Mouse (Mus musculus): Measurements from ENCODE around the gene Tmbim6. TPM values are rescaled to one million over a fixed set of nuclear protein-coding genes. Genes with fewer than 3 reads are reported as not detected.
"Not testable (repeated sequence)": the region's sequence is repeated elsewhere in the genome, so short reads cannot be mapped to it uniquely, and the experiment has no call there.

Gene Tmbim6
- polyA plus RNA-seq, 1 experiment from 2014 or later, result 257 TPM

DNA sequence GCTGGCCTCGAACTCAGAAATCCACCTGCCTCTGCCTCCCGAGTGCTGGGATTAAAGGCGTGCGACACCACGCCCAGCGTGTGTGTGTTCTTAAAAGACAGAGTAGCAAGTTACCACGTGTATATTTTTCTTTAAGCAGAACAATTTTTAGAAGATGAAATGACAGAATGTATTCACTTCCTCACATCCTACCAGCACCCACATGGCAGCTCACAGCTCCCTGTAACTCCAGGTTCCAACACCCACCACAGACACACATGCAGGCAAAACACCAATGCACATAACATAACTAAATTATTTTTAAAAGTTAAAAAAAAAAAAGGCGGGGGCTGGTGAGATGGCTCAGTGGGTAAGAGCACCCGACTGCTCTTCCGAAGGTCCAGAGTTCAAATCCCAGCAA, 53.5 kb downstream of the Tmbim6 start:
- not testable (repeated sequence) for H3K4me3 ChIP-seq (ENCODE audit: low read depth, low read length); H3K36me3 ChIP-seq (ENCODE audit: control insufficient read depth, insufficient read depth, low read length); H3K9me3 ChIP-seq (ENCODE audit: control insufficient read depth, low read length); H3K4me2 ChIP-seq (ENCODE audit: low read depth, low read length); H3K27ac ChIP-seq (ENCODE audit: low read depth, low read length); H3K4me1 ChIP-seq (ENCODE audit: control insufficient read depth, insufficient read depth, low read length); H3K9ac ChIP-seq (replicated peaks; ENCODE audit: low read depth, low read length); ATAC-seq (ENCODE audit: low read depth); H3K27me3 ChIP-seq (ENCODE audit: control insufficient read depth, insufficient read depth, low read length)
- WGBS, result 91% methylated on average over 10 of the region's 10 CpGs

DNA sequence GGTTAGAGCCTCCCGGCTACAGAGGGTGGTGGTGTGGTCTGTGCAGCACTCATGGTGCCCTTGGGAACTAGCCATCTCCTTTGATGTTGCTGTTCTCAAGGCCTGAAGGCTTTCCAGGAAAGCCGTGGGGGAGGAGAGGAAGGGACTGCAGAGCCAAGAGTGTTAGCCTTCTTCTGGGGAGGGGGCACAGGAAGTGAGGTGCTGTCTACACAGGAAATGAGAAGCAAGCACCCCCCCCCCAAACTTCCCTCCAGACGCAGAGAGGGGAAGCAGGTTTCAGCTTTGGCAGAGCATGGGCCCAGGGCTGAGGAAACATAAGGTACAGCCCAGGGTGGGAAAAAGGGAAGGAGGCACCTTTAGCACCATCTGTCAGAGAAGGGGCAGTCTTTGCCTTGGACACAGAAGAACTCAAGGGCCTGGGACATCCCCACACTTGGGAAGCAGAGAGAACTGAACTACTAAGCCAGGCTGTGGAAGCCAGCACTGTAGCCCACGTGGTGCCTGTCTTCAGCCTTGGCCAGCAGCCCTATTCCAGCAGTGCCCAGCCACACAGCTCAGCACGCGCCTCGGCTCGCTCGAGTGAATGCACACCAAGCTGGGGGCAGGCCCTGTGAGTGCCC, 56.6 kb downstream of the Tmbim6 start:
- Histone ChIP-seq H3K36me3 (ENCODE audit: control insufficient read depth, insufficient read depth, low read length) (no peaks in the 10 kb centered on the region; the same call in 1 of the 2 replicates), H3K9me3 (ENCODE audit: control insufficient read depth, low read length) (no peaks in the 10 kb centered on the region), H3K27ac (ENCODE audit: low read depth, low read length) (no peak overlapping the region), H3K4me2 (ENCODE audit: low read depth, low read length) (no peak overlapping the region), H3K4me3 (ENCODE audit: low read depth, low read length) (no peak overlapping the region), H3K27me3 (ENCODE audit: control insufficient read depth, insufficient read depth, low read length) (no peaks in the 10 kb centered on the region), H3K4me1 (ENCODE audit: control insufficient read depth, insufficient read depth, low read length) (peaks cover 15% of the 10 kb centered on the region; the same call in 1 of the 2 replicates), H3K9ac (replicated peaks; ENCODE audit: low read depth, low read length) (0 out of 2 replicates have a peak overlapping the region, but pooled peaks have one; percentile 28)
- 64% methylated on average over 9 of the region's 9 CpGs for WGBS
- ATAC-seq (ENCODE audit: low read depth), result no peak

- H3K9ac ChIP-seq (replicated peaks; ENCODE audit: low read depth, low read length), result 0 out of 2 replicates have a peak overlapping the region, but pooled peaks have one; percentile 28
- no peak for ATAC-seq (ENCODE audit: low read depth)
- no peak overlapping the region for H3K4me3 ChIP-seq (ENCODE audit: low read depth, low read length)
- 86% methylated on average over 8 of the region's 8 CpGs for WGBS
- H3K4me1 ChIP-seq (ENCODE audit: control insufficient read depth, insufficient read depth, low read length), result peaks cover 18% of the 10 kb centered on the region
- no peak overlapping the region for H3K27ac ChIP-seq (ENCODE audit: low read depth, low read length)
- H3K36me3 ChIP-seq (ENCODE audit: control insufficient read depth, insufficient read depth, low read length), result no peaks in the 10 kb centered on the region; the same call in 1 of the 2 replicates
- H3K27me3 ChIP-seq (ENCODE audit: control insufficient read depth, insufficient read depth, low read length), result no peaks in the 10 kb centered on the region
- no peak overlapping the region for H3K4me2 ChIP-seq (ENCODE audit: low read depth, low read length)
- no peaks in the 10 kb centered on the region for H3K9me3 ChIP-seq (ENCODE audit: control insufficient read depth, low read length)
These were observed 57.1 kb downstream of the Tmbim6 start for GRCm38 (mm10) chr15:99449751-99450280.

- Histone ChIP-seq H3K4me2 (ENCODE audit: low read depth, low read length) (no peak overlapping the region), H3K4me1 (ENCODE audit: control insufficient read depth, insufficient read depth, low read length) (peaks cover 37% of the 10 kb centered on the region), H3K27me3 (ENCODE audit: control insufficient read depth, insufficient read depth, low read length) (no peaks in the 10 kb centered on the region), H3K9me3 (ENCODE audit: control insufficient read depth, low read length) (no peaks in the 10 kb centered on the region), H3K9ac (replicated peaks; ENCODE audit: low read depth, low read length) (no peak overlapping the region), H3K36me3 (ENCODE audit: control insufficient read depth, insufficient read depth, low read length) (no peaks in the 10 kb centered on the region; the same call in 1 of the 2 replicates), H3K4me3 (ENCODE audit: low read depth, low read length) (no peak overlapping the region), H3K27ac (ENCODE audit: low read depth, low read length) (no peak overlapping the region)
- ATAC-seq (ENCODE audit: low read depth), result no peak
- 71% methylated on average over 11 of the region's 11 CpGs for WGBS
These were observed 60.6 kb downstream of the Tmbim6 start for GRCm38 (mm10) chr15:99453153-99453900.

DNA sequence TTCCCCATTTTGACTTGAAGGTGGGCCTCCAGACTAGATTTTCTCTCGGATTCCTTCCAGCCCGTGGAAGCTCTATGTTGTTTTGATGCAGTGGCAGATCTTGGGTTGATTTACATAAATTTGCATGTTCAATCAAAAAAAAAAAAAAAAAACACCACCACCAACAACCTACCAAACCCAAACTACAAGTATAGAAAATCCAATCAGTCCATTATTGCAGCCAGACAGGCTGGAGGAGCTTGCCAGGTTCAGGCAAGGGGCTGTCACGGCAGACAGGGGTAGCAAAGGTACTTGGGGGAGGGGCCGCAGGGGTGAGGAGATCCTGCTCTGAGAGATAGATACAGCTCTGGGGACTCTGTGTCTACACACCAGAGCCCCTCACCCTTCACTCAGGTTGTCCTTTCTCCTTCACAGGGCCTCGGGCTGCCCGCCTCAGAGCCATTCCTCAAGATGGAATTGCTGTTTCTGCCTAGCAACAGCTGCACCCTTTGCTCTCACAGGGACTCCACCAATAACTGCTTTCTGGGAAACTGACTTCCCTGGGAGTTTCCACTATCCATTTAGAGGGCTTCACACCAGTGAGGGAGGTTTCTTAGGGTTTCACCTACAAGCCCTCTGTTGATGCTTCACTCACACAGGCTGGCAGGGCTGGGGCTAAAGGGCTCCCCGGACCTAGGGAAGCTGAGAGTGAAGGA, 62.0 kb downstream of the Tmbim6 start:
- WGBS, result 75% methylated on average over 7 of the region's 7 CpGs
- Histone ChIP-seq H3K27me3 (ENCODE audit: control insufficient read depth, insufficient read depth, low read length) (no peaks in the 10 kb centered on the region), H3K9ac (replicated peaks; ENCODE audit: low read depth, low read length) (no peak overlapping the region), H3K27ac (ENCODE audit: low read depth, low read length) (peak overlapping the region; percentile 12; the same call in 1 of the 2 replicates), H3K36me3 (ENCODE audit: control insufficient read depth, insufficient read depth, low read length) (no peaks in the 10 kb centered on the region; the same call in 1 of the 2 replicates), H3K4me3 (ENCODE audit: low read depth, low read length) (no peak overlapping the region), H3K4me2 (ENCODE audit: low read depth, low read length) (no peak overlapping the region), H3K9me3 (ENCODE audit: control insufficient read depth, low read length) (no peaks in the 10 kb centered on the region), H3K4me1 (ENCODE audit: control insufficient read depth, insufficient read depth, low read length) (peaks cover 38% of the 10 kb centered on the region)
- no peak for ATAC-seq (ENCODE audit: low read depth)

DNA sequence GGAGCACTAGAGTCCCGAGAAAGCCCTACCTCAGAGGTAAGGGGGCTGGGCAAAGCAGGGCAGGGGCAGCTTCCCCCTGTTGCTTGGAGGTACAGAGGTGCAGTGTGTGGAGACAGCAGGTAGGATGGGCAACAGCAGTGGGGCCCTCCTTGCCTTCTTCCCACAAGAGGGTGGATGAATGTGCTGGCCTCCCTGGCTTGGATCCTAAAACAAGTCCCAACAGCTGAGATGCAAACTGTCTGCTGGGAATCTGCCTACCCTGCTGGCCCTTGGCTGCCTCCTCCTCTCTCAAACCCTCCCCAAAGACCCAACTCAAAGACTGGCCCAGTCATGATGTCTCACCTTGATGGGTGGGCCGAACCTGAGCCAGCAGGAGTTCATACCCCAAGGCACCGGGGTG, 62.7 kb downstream of the Tmbim6 start:
- Histone ChIP-seq H3K27me3 (ENCODE audit: control insufficient read depth, insufficient read depth, low read length) (no peaks in the 10 kb centered on the region), H3K4me2 (ENCODE audit: low read depth, low read length) (peak overlapping the region; percentile 71; the same call in 1 of the 2 replicates), H3K4me3 (ENCODE audit: low read depth, low read length) (no peak overlapping the region; the same call in 1 of the 2 replicates), H3K9ac (replicated peaks; ENCODE audit: low read depth, low read length) (no peak overlapping the region), H3K36me3 (ENCODE audit: control insufficient read depth, insufficient read depth, low read length) (no peaks in the 10 kb centered on the region; the same call in 1 of the 2 replicates), H3K27ac (ENCODE audit: low read depth, low read length) (no peak overlapping the region), H3K9me3 (ENCODE audit: control insufficient read depth, low read length) (no peaks in the 10 kb centered on the region), H3K4me1 (ENCODE audit: control insufficient read depth, insufficient read depth, low read length) (peaks cover 37% of the 10 kb centered on the region)
- ATAC-seq (ENCODE audit: low read depth), result no peak
- WGBS, result 80% methylated on average over 3 of the region's 3 CpGs

DNA sequence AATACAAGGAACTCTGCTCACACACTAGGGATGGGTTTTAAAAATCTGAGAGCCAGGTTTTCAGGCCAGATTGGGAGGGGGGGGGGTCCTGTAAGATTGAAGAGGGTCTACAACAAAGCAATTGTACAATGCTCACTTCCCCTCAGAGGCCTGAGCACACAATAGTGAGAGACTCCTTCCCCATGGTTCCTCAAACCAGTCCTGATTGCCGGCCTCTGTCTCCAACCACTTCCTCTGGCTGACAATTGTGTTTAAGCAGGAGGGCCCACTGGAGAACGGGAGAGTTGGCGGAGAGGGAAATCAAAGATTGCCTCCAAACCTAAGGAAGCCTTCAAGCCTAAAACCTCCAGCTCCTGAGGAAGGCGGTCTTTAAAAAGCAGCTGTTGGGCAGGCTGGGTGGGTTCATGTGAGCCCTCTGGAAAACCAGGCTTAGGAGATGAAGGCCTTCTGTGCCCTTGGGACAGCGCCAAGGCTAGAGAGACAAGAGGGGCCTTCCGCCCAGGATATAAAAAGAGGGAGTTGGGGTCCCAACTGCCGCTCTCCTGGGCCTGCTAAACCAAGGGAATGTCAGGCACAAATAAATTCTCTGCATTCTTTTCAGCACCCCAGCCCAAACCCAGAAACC, 63.8 kb downstream of the Tmbim6 start:
- H3K4me2 ChIP-seq (ENCODE audit: low read depth, low read length), result peak overlapping the region; percentile 71
- H3K9ac ChIP-seq (replicated peaks; ENCODE audit: low read depth, low read length), result peak overlapping the region; percentile 77
- H3K27me3 ChIP-seq (ENCODE audit: control insufficient read depth, insufficient read depth, low read length), result no peaks in the 10 kb centered on the region
- 0 out of 2 replicates have a peak, but pooled peaks have one; percentile 3 for ATAC-seq (ENCODE audit: low read depth)
- H3K4me1 ChIP-seq (ENCODE audit: control insufficient read depth, insufficient read depth, low read length), result peaks cover 37% of the 10 kb centered on the region
- WGBS, result 11% methylated on average over 7 of the region's 7 CpGs
- H3K27ac ChIP-seq (ENCODE audit: low read depth, low read length), result peak overlapping the region; percentile 91
- no peaks in the 10 kb centered on the region for H3K9me3 ChIP-seq (ENCODE audit: control insufficient read depth, low read length)
- H3K36me3 ChIP-seq (ENCODE audit: control insufficient read depth, insufficient read depth, low read length), result no peaks in the 10 kb centered on the region; the same call in 1 of the 2 replicates
- peak overlapping the region; percentile 82 for H3K4me3 ChIP-seq (ENCODE audit: low read depth, low read length)

GRCm38 (mm10) chr15:99456963-99457605, 64.4 kb downstream of the Tmbim6 start:
- Histone ChIP-seq H3K36me3 (ENCODE audit: control insufficient read depth, insufficient read depth, low read length) (no peaks in the 10 kb centered on the region; the same call in 1 of the 2 replicates), H3K27ac (ENCODE audit: low read depth, low read length) (peak overlapping the region; percentile 91), H3K4me2 (ENCODE audit: low read depth, low read length) (peak overlapping the region; percentile 71), H3K9me3 (ENCODE audit: control insufficient read depth, low read length) (no peaks in the 10 kb centered on the region), H3K4me3 (ENCODE audit: low read depth, low read length) (peak overlapping the region; percentile 82), H3K4me1 (ENCODE audit: control insufficient read depth, insufficient read depth, low read length) (peaks cover 37% of the 10 kb centered on the region), H3K9ac (replicated peaks; ENCODE audit: low read depth, low read length) (peak overlapping the region; percentile 77), H3K27me3 (ENCODE audit: control insufficient read depth, insufficient read depth, low read length) (no peaks in the 10 kb centered on the region)
- WGBS, result under 1% methylated on average over 37 of the region's 43 CpGs
- ATAC-seq (ENCODE audit: low read depth), result peak; percentile 80
